Mouse (Mus musculus): Measurements from ENCODE around the gene 4430402I18Rik. TPM values are rescaled to one million over a fixed set of nuclear protein-coding genes. Genes with fewer than 3 reads are reported as not detected.
A peak's percentile ranks its signal among the peaks of the same experiment; 100 is the strongest.

Gene 4430402I18Rik
- total and polyA plus RNA-seq, 3 experiments = 16.8 to 27.0 (median 22.6) TPM

DNA sequence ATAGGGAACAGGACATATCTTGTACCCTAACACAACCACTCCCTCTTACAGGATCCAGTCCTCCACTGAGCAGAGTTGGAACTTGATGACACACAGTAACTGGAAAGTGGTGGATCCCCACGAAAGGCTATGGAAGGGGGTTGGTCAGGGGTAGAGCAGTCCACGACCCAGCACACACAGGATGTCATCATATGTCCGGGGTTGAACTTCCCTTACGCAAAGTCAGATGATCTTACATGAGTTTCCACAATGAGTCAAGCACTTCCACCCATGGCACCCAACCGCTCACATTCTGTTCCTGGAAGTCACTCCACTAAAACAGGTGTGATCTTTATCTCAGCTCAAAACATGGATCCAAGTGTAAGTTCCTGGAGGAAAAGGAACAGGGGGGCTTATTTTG lies 49.8 kb downstream of the 4430402I18Rik start:
- H3K4me3 ChIP-seq = no peak overlapping the region
- intact Hi-C loops (cut with DNase I) = no loop called here
- peaks cover 3% of the 10 kb centered on the region for H3K36me3 ChIP-seq (ENCODE audit: control insufficient read depth, insufficient read depth, low read length)
- H3K9ac ChIP-seq (ENCODE audit: low read depth, low read length) = no peak overlapping the region
- 59% methylated on average over 5 of the region's 5 CpGs for WGBS
- TF ChIP-seq CTCF (IDR thresholded peaks at IDR 0.05) (no peak), POLR2A (IDR thresholded peaks at IDR 0.05; ENCODE audit: insufficient read depth, low read depth, low read length) (no peak), EP300 (IDR thresholded peaks at IDR 0.05; ENCODE audit: insufficient read depth, low read depth, low read length) (no peak)
- H3K4me1 ChIP-seq (ENCODE audit: control insufficient read depth, insufficient read depth, low read length) = peaks cover 5% of the 10 kb centered on the region; the same call in 1 of the 2 replicates
- H3K27me3 ChIP-seq (ENCODE audit: control insufficient read depth, insufficient read depth, low read length) = no peaks in the 10 kb centered on the region
- peak in 1 of 2 experiments; percentile 6 for DNase-seq
- H3K27ac ChIP-seq = peak overlapping the region; percentile 0; the same call in 1 of the 2 replicates
- H3K79me2 ChIP-seq (replicated peaks; ENCODE audit: control insufficient read depth, insufficient read depth, low read length) = no peaks in the 10 kb centered on the region

DNA sequence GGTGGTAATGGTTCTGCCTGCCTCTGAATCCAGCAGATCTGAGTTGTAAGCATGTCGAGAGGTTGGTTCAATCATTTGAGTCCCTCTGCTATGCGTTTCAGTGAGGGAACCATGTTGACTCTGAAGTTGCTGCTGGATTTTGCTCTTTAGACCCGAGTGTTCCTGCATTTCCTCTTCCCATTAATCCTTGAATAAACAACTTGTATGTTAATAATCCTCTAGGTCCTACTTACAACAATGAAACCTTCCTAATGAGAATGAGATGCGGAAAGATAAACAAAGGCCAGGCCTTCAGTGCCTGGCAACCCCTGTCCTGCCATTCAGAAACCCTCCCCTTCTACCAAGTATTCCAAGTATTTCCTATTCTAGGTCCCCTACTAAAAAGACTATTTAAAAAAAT lies 51.1 kb downstream of the 4430402I18Rik start:
- DNase-seq = no peak
- TF ChIP-seq EP300 (IDR thresholded peaks at IDR 0.05; ENCODE audit: insufficient read depth, low read depth, low read length) = no peak
- no peak for TF ChIP-seq CTCF (IDR thresholded peaks at IDR 0.05)
- TF ChIP-seq POLR2A (IDR thresholded peaks at IDR 0.05; ENCODE audit: insufficient read depth, low read depth, low read length) = no peak
- Histone ChIP-seq H3K27me3 (ENCODE audit: control insufficient read depth, insufficient read depth, low read length) (no peaks in the 10 kb centered on the region), H3K4me3 (no peak overlapping the region), H3K36me3 (ENCODE audit: control insufficient read depth, insufficient read depth, low read length) (peaks cover 3% of the 10 kb centered on the region), H3K9ac (ENCODE audit: low read depth, low read length) (no peak overlapping the region), H3K27ac (peak overlapping the region; percentile 4; the same call in 1 of the 2 replicates), H3K4me1 (ENCODE audit: control insufficient read depth, insufficient read depth, low read length) (peaks cover 5% of the 10 kb centered on the region; the same call in 1 of the 2 replicates), H3K79me2 (replicated peaks; ENCODE audit: control insufficient read depth, insufficient read depth, low read length) (no peaks in the 10 kb centered on the region)
- intact Hi-C loops (cut with DNase I) = no loop called here
- WGBS = 55% methylated on average over 4 of the region's 4 CpGs

DNA sequence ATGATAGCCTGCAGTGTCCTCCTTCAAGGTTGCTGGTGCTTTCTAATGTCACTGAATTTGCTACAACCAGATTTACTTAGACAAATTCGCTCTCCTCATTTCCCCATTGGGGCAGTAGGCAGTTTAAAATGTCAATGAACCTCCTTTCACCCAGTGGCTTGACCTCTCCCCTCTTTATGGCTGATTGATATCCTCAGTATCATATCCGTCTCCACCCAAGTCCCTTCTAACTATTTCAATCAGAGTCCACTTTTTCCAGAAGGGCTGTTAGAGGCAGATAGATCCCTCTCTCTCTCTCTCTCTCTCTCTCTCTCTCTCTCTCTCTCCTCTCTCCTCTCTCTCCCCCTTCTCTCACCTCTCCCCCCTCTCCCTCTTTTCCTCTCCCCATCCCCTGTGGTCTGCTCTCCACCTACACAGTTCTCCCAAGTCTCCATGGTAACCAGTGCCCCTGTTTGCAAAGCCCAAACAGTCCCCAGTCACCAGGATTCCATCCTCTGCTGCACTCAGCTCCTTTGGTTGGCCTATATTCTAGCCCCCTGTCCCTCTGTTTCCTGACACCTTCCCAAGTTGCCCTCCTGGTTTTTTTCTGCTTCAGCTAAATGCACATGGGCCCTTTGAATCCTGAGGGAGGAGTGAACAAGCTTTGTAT lies 51.9 kb downstream of the 4430402I18Rik start:
- no peaks in the 10 kb centered on the region for H3K27me3 ChIP-seq (ENCODE audit: control insufficient read depth, insufficient read depth, low read length)
- H3K79me2 ChIP-seq (replicated peaks; ENCODE audit: control insufficient read depth, insufficient read depth, low read length) = no peaks in the 10 kb centered on the region
- peaks cover 5% of the 10 kb centered on the region; the same call in 1 of the 2 replicates for H3K4me1 ChIP-seq (ENCODE audit: control insufficient read depth, insufficient read depth, low read length)
- no peak for DNase-seq
- no peak for TF ChIP-seq POLR2A (IDR thresholded peaks at IDR 0.05; ENCODE audit: insufficient read depth, low read depth, low read length)
- TF ChIP-seq CTCF (IDR thresholded peaks at IDR 0.05) = no peak
- no peak for TF ChIP-seq EP300 (IDR thresholded peaks at IDR 0.05; ENCODE audit: insufficient read depth, low read depth, low read length)
- intact Hi-C loops (cut with DNase I) = no loop called here
- WGBS = 90% methylated on average over 2 of the region's 2 CpGs
- H3K36me3 ChIP-seq (ENCODE audit: control insufficient read depth, insufficient read depth, low read length) = peaks cover 3% of the 10 kb centered on the region
- no peak overlapping the region; the same call in 1 of the 2 replicates for H3K27ac ChIP-seq
- H3K4me3 ChIP-seq = no peak overlapping the region
- no peak overlapping the region for H3K9ac ChIP-seq (ENCODE audit: low read depth, low read length)

DNA sequence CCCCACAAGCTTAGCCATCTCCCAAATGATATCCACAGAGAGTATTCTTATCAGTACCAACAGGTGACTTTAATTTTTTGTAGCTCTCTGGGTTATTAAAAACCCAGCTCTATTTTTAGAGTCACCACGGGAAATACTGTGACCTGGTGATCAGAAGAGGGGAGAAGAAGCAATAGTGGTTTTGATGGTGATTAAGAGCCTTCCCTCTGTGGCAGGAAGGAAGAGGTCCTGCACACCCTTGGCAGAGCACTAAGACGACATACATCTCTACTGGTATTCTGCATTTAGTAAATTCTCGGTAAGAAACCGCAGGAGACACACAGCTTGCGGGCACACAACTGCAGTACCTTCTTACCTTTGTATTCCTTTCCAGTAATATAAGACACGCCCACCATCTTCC lies 53.0 kb downstream of the 4430402I18Rik start:
- DNase-seq = no peak
- Histone ChIP-seq H3K36me3 (ENCODE audit: control insufficient read depth, insufficient read depth, low read length) (peaks cover 3% of the 10 kb centered on the region), H3K27ac (no peak overlapping the region), H3K4me3 (no peak overlapping the region), H3K27me3 (ENCODE audit: control insufficient read depth, insufficient read depth, low read length) (no peaks in the 10 kb centered on the region), H3K79me2 (replicated peaks; ENCODE audit: control insufficient read depth, insufficient read depth, low read length) (no peaks in the 10 kb centered on the region), H3K9ac (ENCODE audit: low read depth, low read length) (no peak overlapping the region), H3K4me1 (ENCODE audit: control insufficient read depth, insufficient read depth, low read length) (peaks cover 5% of the 10 kb centered on the region; the same call in 1 of the 2 replicates)
- intact Hi-C loops (cut with DNase I) = no loop called here
- WGBS = 62% methylated on average over 6 of the region's 6 CpGs
- no peak for TF ChIP-seq EP300 (IDR thresholded peaks at IDR 0.05; ENCODE audit: insufficient read depth, low read depth, low read length)
- TF ChIP-seq CTCF (IDR thresholded peaks at IDR 0.05) = no peak
- no peak for TF ChIP-seq POLR2A (IDR thresholded peaks at IDR 0.05; ENCODE audit: insufficient read depth, low read depth, low read length)

DNA sequence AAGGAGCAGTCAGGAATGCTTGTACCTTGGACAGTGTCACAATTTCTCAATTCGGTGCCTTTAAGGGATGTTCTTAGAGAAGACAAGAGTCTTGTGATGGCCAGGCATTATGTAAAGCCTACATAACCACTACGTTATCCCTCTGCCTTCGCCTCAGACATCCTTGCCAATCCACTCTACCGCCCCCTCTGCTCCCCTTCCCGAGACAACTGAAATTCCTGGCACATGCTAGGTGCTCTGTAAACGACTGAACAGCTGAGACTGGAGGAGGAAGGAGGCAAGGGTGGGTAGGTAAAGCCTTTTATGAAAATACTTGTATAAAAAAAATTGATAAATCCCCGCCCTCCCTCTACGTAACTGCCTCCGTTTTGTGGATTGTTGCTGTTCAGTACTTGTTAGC lies 58.9 kb downstream of the 4430402I18Rik start:
- intact Hi-C loops (cut with DNase I) = no loop called here
- no peaks in the 10 kb centered on the region for H3K27me3 ChIP-seq (ENCODE audit: control insufficient read depth, insufficient read depth, low read length)

DNA sequence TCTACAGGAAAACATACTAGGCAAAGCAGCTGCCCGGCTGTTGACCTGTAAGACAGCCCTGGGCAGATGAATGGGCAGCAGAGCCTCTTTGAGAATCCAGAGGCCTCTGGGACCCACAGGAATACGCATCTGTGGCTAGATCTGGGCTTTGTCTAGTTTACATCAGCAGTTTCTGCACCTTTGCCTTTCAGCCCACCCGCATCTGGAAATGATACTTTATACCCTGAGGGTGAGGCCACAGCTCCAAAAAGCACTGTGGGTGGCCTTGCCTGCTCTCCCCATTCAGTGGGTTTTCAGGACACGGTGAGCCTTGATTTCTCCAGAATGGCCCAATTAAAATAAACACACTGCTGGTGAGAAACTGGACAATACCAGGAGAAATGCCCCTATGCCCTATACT lies 59.4 kb downstream of the 4430402I18Rik start:
- 79% methylated on average over 4 of the region's 4 CpGs for WGBS
- H3K9ac ChIP-seq (ENCODE audit: low read depth, low read length) = no peak overlapping the region
- TF ChIP-seq POLR2A (IDR thresholded peaks at IDR 0.05; ENCODE audit: insufficient read depth, low read depth, low read length) (no peak), EP300 (IDR thresholded peaks at IDR 0.05; ENCODE audit: insufficient read depth, low read depth, low read length) (no peak), CTCF (IDR thresholded peaks at IDR 0.05) (no peak)

More for the DNA sequence above, 58.9 kb downstream of the 4430402I18Rik start:
- no peak for DNase-seq
- H3K36me3 ChIP-seq (ENCODE audit: control insufficient read depth, insufficient read depth, low read length) = no peaks in the 10 kb centered on the region
- TF ChIP-seq CTCF (IDR thresholded peaks at IDR 0.05) (no peak), EP300 (IDR thresholded peaks at IDR 0.05; ENCODE audit: insufficient read depth, low read depth, low read length) (no peak), POLR2A (IDR thresholded peaks at IDR 0.05; ENCODE audit: insufficient read depth, low read depth, low read length) (no peak)
- H3K79me2 ChIP-seq (replicated peaks; ENCODE audit: control insufficient read depth, insufficient read depth, low read length) = no peaks in the 10 kb centered on the region
- WGBS = 82% methylated on average over 9 of the region's 9 CpGs
- H3K27ac ChIP-seq = no peak overlapping the region
- H3K4me3 ChIP-seq = no peak overlapping the region
- no peaks in the 10 kb centered on the region for H3K4me1 ChIP-seq (ENCODE audit: control insufficient read depth, insufficient read depth, low read length)
- no peak overlapping the region for H3K9ac ChIP-seq (ENCODE audit: low read depth, low read length)

More for the DNA sequence above, 59.4 kb downstream of the 4430402I18Rik start:
- no peak for DNase-seq
- Histone ChIP-seq H3K79me2 (replicated peaks; ENCODE audit: control insufficient read depth, insufficient read depth, low read length) (no peaks in the 10 kb centered on the region), H3K36me3 (ENCODE audit: control insufficient read depth, insufficient read depth, low read length) (no peaks in the 10 kb centered on the region), H3K4me3 (no peak overlapping the region), H3K4me1 (ENCODE audit: control insufficient read depth, insufficient read depth, low read length) (no peaks in the 10 kb centered on the region), H3K27me3 (ENCODE audit: control insufficient read depth, insufficient read depth, low read length) (no peaks in the 10 kb centered on the region), H3K27ac (no peak overlapping the region)
- intact Hi-C loops (cut with DNase I) = no loop called here

Measured in heart, adult 2 months (tissue).